Mouse (Mus musculus): ENCODE results near the gene Ppm1h.

DNA sequence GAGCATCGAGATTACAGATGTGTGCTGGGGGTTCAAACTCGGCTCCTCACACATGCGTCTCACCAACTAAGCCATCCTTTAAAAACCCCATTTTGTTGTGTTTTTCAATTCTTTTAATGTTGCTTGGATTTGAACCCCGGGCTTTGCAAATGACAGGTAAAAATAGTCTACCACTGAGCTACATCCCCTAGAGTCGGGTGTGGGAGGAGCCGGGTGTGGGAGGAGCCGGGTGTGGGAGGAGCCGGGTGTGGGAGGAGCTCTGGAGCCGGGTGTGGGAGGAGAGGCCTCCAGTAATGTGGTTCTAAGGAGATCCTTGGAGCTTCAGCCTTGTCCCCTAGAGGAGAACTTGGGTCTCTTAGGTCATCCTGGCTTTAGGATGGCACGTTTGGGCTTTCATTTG, 152.1 kb downstream of the Ppm1h start:
- TF ChIP-seq POLR2A (IDR thresholded peaks at IDR 0.05; ENCODE audit: insufficient read length, low read depth) = no peak
- no peak for TF ChIP-seq MYOG (IDR thresholded peaks at IDR 0.05; ENCODE audit: control insufficient read depth in 1 of 3, insufficient read depth in 1 of 3, insufficient read length in 2 of 3, low read depth in 2 of 3)
- no peak for TF ChIP-seq TCF12 (IDR thresholded peaks at IDR 0.05; ENCODE audit: insufficient read depth, poor library complexity, severe bottlenecking)
- no peak for TF ChIP-seq MAX (IDR thresholded peaks at IDR 0.05; ENCODE audit: low read depth)
- TF ChIP-seq USF1 (IDR thresholded peaks at IDR 0.05; ENCODE audit: low read depth) = no peak

Measured in myocyte (in vitro differentiated cells).